Mouse (Mus musculus) kidney, postnatal 0 days (tissue): ENCODE measurements around the gene Sntb2. TPM values are rescaled to one million over a fixed set of nuclear protein-coding genes. Genes with fewer than 3 reads are reported as not detected.

ENCODE experiments used
- ATAC-seq: fragments of 200-750 bp; cut with Nextera tagmentation; replicated peaks from 2 replicates; pipeline ENCODE4 v1.8.0; 2017; ENCODE audit warnings: low read depth, moderate number of reproducible peaks, moderate TSS enrichment, moderate library complexity; ENCODE audit not compliant: low FRiP score
- DNase-seq: peaks from one replicate; pipeline ENCODE4 v3.0.0-alpha.2; 2016; ENCODE audit warnings: low spot score
- H3K27ac ChIP-seq: fragments of 300-500 bp; sonication (generic); 2 replicates; pipeline ENCODE4 v1.5.1; 2014; ENCODE audit warnings: mild to moderate bottlenecking
- H3K27me3 ChIP-seq: fragments of 300-500 bp; sonication (generic); 2 replicates; pipeline ENCODE4 v1.6.1; 2014; ENCODE audit warnings: low read length, mixed read lengths; ENCODE audit not compliant: insufficient read depth
- H3K36me3 ChIP-seq: fragments of 300-500 bp; sonication (generic); 2 replicates; pipeline ENCODE4 v1.6.1; 2014; ENCODE audit warnings: low read length, mixed read lengths; ENCODE audit not compliant: insufficient read depth
- H3K4me1 ChIP-seq: fragments of 300-500 bp; sonication (generic); replicated peaks from 2 replicates; pipeline ENCODE4 v1.6.1; 2014; ENCODE audit warnings: antibody characterized with exemption, low read length, mixed read lengths; ENCODE audit not compliant: insufficient read depth
- H3K4me2 ChIP-seq: fragments of 300-500 bp; sonication (generic); 2 replicates; pipeline ENCODE4 v1.6.1; 2014; ENCODE audit warnings: mild to moderate bottlenecking, low read length, moderate library complexity, mixed read lengths
- H3K4me3 ChIP-seq: fragments of 300-500 bp; sonication (generic); replicated peaks from 2 replicates; pipeline ENCODE4 v1.5.1; 2014; ENCODE audit warnings: low read depth, low read length
- H3K9ac ChIP-seq: fragments of 300-500 bp; sonication (generic); 2 replicates; pipeline ENCODE4 v1.6.1; 2014; ENCODE audit warnings: low read depth, low read length
- H3K9me3 ChIP-seq: fragments of 300-500 bp; sonication (generic); replicated peaks from 2 replicates; pipeline ENCODE4 v1.6.1; 2016; ENCODE audit warnings: low read length, inconsistent platforms, mixed read lengths
- CTCF ChIP-seq: IDR thresholded peaks from 2 replicates; pipeline ENCODE4 v1.5.1; 2016; ENCODE audit warnings: antibody characterized with exemption, low read depth, mild to moderate bottlenecking, moderate library complexity
- WGBS: fragments of 180-500 bp; shearing (Covaris S2); extraction: QIAGEN DNeasy Blood & Tissue Kit; methylation state at CpG from one replicate; pipeline ENCODE4 v1.1.7; 2014; 5-methylcytosine and 5-hydroxymethylcytosine counted together
- polyA plus RNA-seq: library from polyadenylated mRNA; unstranded; fragments of >200 nt; fragmentation: Nextera tagmentation; extraction: Ambion mirVana; gene quantifications from 2 replicates; pipeline ENCODE4 v1.2.1, GENCODE M21; 2015

The Sntb2 gene
- polyA plus RNA-seq, 1 experiment from 2014 or later, result 10.5 TPM

- WGBS, result 89% methylated on average over 3 of the region's 3 CpGs
- Histone ChIP-seq H3K4me1 (peaks cover 11% of the 10 kb centered on the region), H3K27me3 (no peaks in the 10 kb centered on the region), H3K36me3 (peaks cover 22% of the 10 kb centered on the region), H3K4me3 (no peak overlapping the region), H3K9ac (no peak overlapping the region), H3K9me3 (no peaks in the 10 kb centered on the region), H3K4me2 (no peak overlapping the region), H3K27ac (no peak overlapping the region)
- TF ChIP-seq CTCF, result no peak
- DNase-seq (no peak), ATAC-seq (no peak)
These were observed 100.1 kb downstream of the Sntb2 start for GRCm38 (mm10) chr8:107035641-107036040.

- Histone ChIP-seq H3K36me3 (peaks cover 23% of the 10 kb centered on the region), H3K27me3 (no peaks in the 10 kb centered on the region), H3K4me2 (no peak overlapping the region), H3K27ac (no peak overlapping the region), H3K4me3 (no peak overlapping the region), H3K4me1 (peaks cover 11% of the 10 kb centered on the region), H3K9ac (no peak overlapping the region), H3K9me3 (no peaks in the 10 kb centered on the region)
- no peak for TF ChIP-seq CTCF
- no peak for DNase-seq
- no peak for ATAC-seq
- WGBS, result 79% methylated on average over 8 of the region's 8 CpGs
These were observed 101.1 kb downstream of the Sntb2 start for GRCm38 (mm10) chr8:107036626-107037025.

- peaks cover 60% of the 10 kb centered on the region for H3K36me3 ChIP-seq
- H3K9ac ChIP-seq, result no peak overlapping the region
- no peaks in the 10 kb centered on the region for H3K27me3 ChIP-seq
- ATAC-seq, result no peak
- no peak overlapping the region for H3K27ac ChIP-seq
- WGBS, result 71% methylated on average over 7 of the region's 7 CpGs
- no peaks in the 10 kb centered on the region for H3K9me3 ChIP-seq
- H3K4me1 ChIP-seq, result no peaks in the 10 kb centered on the region
- H3K4me3 ChIP-seq, result no peak overlapping the region
- no peak for DNase-seq
- no peak for TF ChIP-seq CTCF
- H3K4me2 ChIP-seq, result no peak overlapping the region
These were observed 105.1 kb downstream of the Sntb2 start for GRCm38 (mm10) chr8:107040632-107041031.

GRCm38 (mm10) chr8:107045478-107045877 lies 109.9 kb downstream of the Sntb2 start:
- H3K36me3 ChIP-seq, result peaks cover 50% of the 10 kb centered on the region
- no peaks in the 10 kb centered on the region for H3K9me3 ChIP-seq
- no peak overlapping the region for H3K9ac ChIP-seq
- 90% methylated on average over 6 of the region's 6 CpGs for WGBS
- no peak overlapping the region for H3K4me3 ChIP-seq
- no peak for DNase-seq
- H3K4me2 ChIP-seq, result no peak overlapping the region
- no peak for TF ChIP-seq CTCF
- H3K27ac ChIP-seq, result no peak overlapping the region
- no peaks in the 10 kb centered on the region for H3K4me1 ChIP-seq
- ATAC-seq, result no peak
- H3K27me3 ChIP-seq, result no peaks in the 10 kb centered on the region

GRCm38 (mm10) chr8:107046976-107047375 lies 111.4 kb downstream of the Sntb2 start:
- Histone ChIP-seq H3K4me3 (no peak overlapping the region), H3K27ac (no peak overlapping the region), H3K4me2 (peak overlapping the region; percentile 90; the same call in 1 of the 2 replicates), H3K36me3 (peaks cover 51% of the 10 kb centered on the region), H3K9ac (no peak overlapping the region), H3K4me1 (no peaks in the 10 kb centered on the region), H3K9me3 (no peaks in the 10 kb centered on the region), H3K27me3 (no peaks in the 10 kb centered on the region)
- ATAC-seq (no peak), DNase-seq (no peak)
- TF ChIP-seq CTCF, result no peak
- WGBS, result 80% methylated on average over 5 of the region's 5 CpGs

- Histone ChIP-seq H3K4me1 (no peaks in the 10 kb centered on the region), H3K27ac (peak within 1 kb of the TSS; percentile 95), H3K9me3 (no peaks in the 10 kb centered on the region), H3K36me3 (peaks cover 48% of the 10 kb centered on the region), H3K4me3 (peak within 1 kb of the TSS; percentile 86), H3K4me2 (peak within 1 kb of the TSS; percentile 90), H3K9ac (peak within 1 kb of the TSS; percentile 84), H3K27me3 (no peaks in the 10 kb centered on the region)
- WGBS, result under 1% methylated on average over 67 of the region's 87 CpGs
- no peak for TF ChIP-seq CTCF
- DNase-seq (peak; percentile 85), ATAC-seq (peak; percentile 83)
These were observed 112.8 kb downstream of the Sntb2 start, which contains the start of gene Pdf for GRCm38 (mm10) chr8:107048061-107048941. Gene Pdf, minus strand, starts transcription at chr8:107048614.
